Mouse (Mus musculus): ENCODE measurements at regions not wholly inside any gene's neighbourhood (a gene's known extent, or its start where the extent isn't known, plus 50 kb on each side); places are given as distances from the start of the nearest gene placed in this dataset.

DNA sequence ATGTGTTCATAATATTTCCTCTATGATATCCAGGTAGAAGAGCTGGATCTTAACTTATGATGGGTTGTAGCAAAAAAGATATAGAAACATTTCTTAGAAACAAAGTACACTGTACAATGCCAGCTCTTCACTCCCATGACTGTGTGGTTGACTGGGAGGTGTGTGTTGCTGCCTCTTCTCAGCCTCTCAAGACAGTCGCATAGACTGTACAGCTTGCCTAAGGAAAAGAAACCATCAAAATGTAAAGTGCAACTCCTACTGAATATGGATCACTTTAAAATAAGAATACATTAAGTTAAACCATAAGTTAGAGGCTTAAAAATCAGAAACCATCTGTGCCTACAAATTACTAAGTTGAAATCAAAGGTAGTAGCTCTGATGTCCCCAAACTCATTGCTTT lies 125.5 kb upstream of the P3h2 start:
- H3K27ac ChIP-seq = no peak overlapping the region
- H3K4me2 ChIP-seq = no peak overlapping the region
- no peak for ATAC-seq (ENCODE audit: low FRiP score)
- no peak overlapping the region for H3K9ac ChIP-seq
- H3K9me3 ChIP-seq = no peaks in the 10 kb centered on the region
- H3K4me3 ChIP-seq (replicated peaks) = no peak overlapping the region
- no peaks in the 10 kb centered on the region for H3K36me3 ChIP-seq (replicated peaks)
- H3K27me3 ChIP-seq = no peaks in the 10 kb centered on the region
- no peaks in the 10 kb centered on the region for H3K4me1 ChIP-seq
- WGBS = 97% methylated on average over 1 of the region's 1 CpGs

DNA sequence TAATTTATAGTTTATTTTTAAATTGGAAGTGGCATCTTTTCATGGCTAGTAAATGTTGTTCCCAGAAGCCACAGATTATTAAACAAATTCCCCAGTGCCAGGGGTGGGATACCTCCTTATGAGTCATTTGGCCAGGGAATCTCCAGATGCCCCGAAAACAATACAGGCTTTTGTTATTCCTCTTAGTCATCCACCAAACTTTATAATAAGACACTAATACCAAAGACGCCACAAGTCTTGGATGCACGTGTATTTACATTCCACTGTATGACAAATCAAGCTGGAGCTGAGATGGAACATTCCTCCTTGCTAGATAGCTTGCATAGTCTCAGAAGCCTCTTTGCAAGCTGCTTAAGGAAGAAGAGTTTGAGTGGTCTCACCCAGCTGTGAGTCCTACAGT lies 105.8 kb upstream of the P3h2 start:
- H3K27ac ChIP-seq = no peak overlapping the region
- no peaks in the 10 kb centered on the region for H3K27me3 ChIP-seq
- no peak overlapping the region for H3K4me3 ChIP-seq (replicated peaks)
- no peak for ATAC-seq (ENCODE audit: low FRiP score)
- no peak overlapping the region for H3K4me2 ChIP-seq
- 84% methylated on average over 3 of the region's 3 CpGs for WGBS
- H3K36me3 ChIP-seq (replicated peaks) = no peaks in the 10 kb centered on the region
- H3K9ac ChIP-seq = no peak overlapping the region
- H3K4me1 ChIP-seq = no peaks in the 10 kb centered on the region
- no peaks in the 10 kb centered on the region for H3K9me3 ChIP-seq

DNA sequence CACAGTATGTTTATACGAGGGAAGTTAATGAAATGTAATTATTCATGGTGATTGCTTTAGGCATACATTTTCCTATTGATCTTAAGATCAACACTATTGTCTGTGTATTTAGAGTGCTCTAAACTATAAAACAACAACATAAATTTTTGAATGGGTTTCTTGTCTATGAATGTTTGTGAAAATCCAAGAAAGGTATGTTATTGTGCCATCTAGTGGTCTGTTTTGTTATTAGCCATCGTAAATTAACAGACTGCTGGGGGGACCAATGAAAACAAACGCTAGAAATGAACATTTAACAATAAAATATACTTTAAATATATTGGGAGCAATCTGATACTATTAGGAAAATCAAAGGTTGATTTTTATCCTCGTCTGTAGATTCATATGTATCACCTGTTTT lies 93.5 kb upstream of the P3h2 start:
- Histone ChIP-seq H3K4me3 (replicated peaks) (no peak overlapping the region), H3K27me3 (no peaks in the 10 kb centered on the region), H3K4me2 (no peak overlapping the region), H3K36me3 (replicated peaks) (no peaks in the 10 kb centered on the region), H3K27ac (no peak overlapping the region), H3K9ac (no peak overlapping the region), H3K9me3 (no peaks in the 10 kb centered on the region), H3K4me1 (no peaks in the 10 kb centered on the region)
- WGBS = 20% methylated on average over 4 of the region's 4 CpGs
- ATAC-seq (ENCODE audit: low FRiP score) = no peak

DNA sequence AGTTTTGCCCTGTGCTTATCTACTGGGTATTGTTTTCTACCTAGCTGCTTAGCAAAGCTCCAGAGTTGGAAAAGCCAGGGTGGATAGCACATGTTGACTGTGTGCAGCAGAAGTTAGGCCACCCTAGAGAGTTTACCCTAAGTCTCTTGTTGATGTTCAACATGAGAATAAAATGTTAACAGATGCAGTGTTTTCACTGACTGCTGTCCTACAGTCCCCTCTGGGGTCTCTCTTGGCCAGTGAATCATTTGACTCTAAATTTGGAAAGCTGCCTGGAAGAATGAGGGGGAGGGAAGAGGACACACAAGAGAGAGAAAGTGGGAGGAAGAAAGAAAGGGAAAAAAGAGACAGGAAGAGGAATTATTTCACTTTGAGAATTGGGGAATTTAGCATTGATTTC lies 90.8 kb upstream of the P3h2 start:
- no peaks in the 10 kb centered on the region for H3K4me1 ChIP-seq
- no peak overlapping the region for H3K9ac ChIP-seq
- ATAC-seq (ENCODE audit: low FRiP score) = no peak
- no peak overlapping the region for H3K4me3 ChIP-seq (replicated peaks)
- no peak overlapping the region for H3K27ac ChIP-seq
- no peaks in the 10 kb centered on the region for H3K27me3 ChIP-seq
- no peaks in the 10 kb centered on the region for H3K36me3 ChIP-seq (replicated peaks)
- no peak overlapping the region for H3K4me2 ChIP-seq
- no peaks in the 10 kb centered on the region for H3K9me3 ChIP-seq

DNA sequence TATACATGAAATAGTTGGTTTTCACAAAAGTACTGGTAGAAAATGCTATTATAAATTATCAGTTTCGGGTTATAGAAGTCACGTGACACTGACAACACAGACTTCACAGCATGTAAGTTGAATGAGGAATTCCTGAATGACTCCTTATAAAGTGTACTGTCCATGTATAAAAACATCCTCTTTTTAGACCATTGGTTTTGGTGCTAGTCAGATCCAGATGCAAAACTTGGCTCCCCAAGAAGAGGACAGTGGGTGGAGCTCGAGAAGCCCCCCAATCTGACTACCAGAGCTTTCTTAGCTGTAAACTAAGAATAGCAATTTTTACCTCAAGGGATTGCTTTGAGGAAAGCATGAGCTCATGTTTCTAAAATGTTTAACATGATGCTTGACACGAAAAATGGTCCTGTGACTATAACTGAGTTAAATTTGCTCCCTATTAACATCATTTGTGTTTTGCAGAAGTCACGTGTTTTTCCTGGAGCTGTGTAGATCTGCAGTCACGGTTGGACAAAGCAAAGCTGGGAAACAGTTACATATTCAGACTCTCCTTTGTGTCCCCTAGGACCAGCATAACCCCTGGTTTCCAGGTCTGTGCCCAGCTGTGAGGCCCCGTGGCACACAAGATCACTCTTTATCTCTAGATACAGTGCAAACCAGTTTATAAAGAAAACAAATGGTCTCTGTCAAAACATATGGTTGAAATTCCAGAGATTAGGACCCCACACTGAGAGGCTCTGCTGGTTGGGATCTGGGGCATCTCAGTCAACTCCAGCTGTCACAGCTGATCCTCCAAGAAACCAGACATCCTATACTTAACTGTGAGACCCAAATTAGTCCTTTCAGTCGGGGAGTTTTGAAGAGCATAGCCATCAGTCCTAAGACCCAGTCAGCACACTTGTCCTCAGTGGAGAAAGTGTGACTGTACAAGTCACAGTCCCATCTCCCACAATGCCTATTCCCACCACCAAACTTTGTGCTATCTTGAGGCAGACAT lies 80.0 kb upstream of the P3h2 start:
- no peak overlapping the region for H3K27ac ChIP-seq
- 55% methylated on average over 8 of the region's 8 CpGs for WGBS

DNA sequence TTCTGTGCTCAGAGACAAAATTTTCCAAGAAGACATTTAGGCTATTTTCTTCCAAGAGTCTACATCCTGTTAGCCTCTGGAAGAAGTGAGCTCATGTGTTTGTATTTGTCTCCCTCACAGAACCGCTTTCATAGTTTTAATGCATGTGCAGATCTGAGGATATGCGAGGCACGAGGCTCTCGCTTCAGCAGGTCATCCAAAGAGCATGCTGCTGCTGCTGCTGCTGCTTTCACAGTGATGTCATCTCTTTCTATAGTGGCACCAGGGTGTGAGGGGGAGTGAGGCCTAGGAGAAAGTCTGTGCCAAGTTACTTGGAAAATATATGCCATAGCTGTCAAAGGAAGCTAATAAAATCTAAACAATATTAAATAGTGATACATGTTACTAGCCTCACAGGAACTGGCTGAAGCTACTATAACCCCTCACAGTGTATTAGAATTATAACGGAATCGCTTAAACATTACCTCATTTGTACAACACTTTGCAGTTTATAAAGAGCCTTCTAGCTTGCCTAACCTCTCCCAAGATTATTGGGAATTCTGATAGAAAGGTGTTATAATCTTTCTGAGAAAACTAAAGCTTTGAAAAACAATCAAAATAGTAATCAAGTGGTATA lies 79.2 kb upstream of the P3h2 start:
- Histone ChIP-seq H3K4me3 (replicated peaks) (no peak overlapping the region), H3K27me3 (no peaks in the 10 kb centered on the region), H3K9ac (no peak overlapping the region), H3K27ac (no peak overlapping the region), H3K4me1 (0 out of 2 replicates have a peak, but pooled peaks cover 3% of the 10 kb centered on the region), H3K36me3 (replicated peaks) (no peaks in the 10 kb centered on the region), H3K4me2 (no peak overlapping the region), H3K9me3 (no peaks in the 10 kb centered on the region)
- peak; percentile 68; the same call in 1 of the 2 replicates for ATAC-seq (ENCODE audit: low FRiP score)
- 59% methylated on average over 6 of the region's 6 CpGs for WGBS

More for the DNA sequence above, 80.0 kb upstream of the P3h2 start:
- ATAC-seq (ENCODE audit: low FRiP score) = no peak
- Histone ChIP-seq H3K4me1 (0 out of 2 replicates have a peak, but pooled peaks cover 3% of the 10 kb centered on the region), H3K4me2 (no peak overlapping the region), H3K4me3 (replicated peaks) (no peak overlapping the region), H3K9me3 (no peaks in the 10 kb centered on the region), H3K36me3 (replicated peaks) (no peaks in the 10 kb centered on the region), H3K9ac (no peak overlapping the region), H3K27me3 (no peaks in the 10 kb centered on the region)

DNA sequence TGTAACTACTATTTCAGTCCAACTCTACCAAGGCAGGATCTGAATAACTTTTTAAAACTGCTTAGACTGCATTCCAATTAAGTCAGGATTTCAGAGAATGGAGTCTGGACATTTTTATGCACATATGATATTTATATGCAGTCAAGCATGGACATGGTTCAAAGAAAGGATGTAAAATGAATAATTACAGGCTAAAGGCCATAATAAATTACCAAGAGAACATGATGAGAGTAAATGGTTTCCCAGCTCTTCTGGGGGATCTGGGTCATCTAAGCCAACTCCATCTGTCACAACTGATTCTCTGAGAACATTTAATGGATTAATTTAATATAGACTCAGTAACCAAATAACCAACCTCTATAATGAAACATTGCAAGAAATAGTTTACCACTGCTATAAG lies 77.9 kb upstream of the P3h2 start:
- no peaks in the 10 kb centered on the region for H3K9me3 ChIP-seq
- H3K27me3 ChIP-seq = no peaks in the 10 kb centered on the region
- no peak overlapping the region for H3K4me2 ChIP-seq
- no peak overlapping the region for H3K27ac ChIP-seq
- H3K4me3 ChIP-seq (replicated peaks) = no peak overlapping the region
- no peaks in the 10 kb centered on the region for H3K36me3 ChIP-seq (replicated peaks)
- 0 out of 2 replicates have a peak, but pooled peaks cover 3% of the 10 kb centered on the region for H3K4me1 ChIP-seq
- no peak overlapping the region for H3K9ac ChIP-seq
- ATAC-seq (ENCODE audit: low FRiP score) = no peak

DNA sequence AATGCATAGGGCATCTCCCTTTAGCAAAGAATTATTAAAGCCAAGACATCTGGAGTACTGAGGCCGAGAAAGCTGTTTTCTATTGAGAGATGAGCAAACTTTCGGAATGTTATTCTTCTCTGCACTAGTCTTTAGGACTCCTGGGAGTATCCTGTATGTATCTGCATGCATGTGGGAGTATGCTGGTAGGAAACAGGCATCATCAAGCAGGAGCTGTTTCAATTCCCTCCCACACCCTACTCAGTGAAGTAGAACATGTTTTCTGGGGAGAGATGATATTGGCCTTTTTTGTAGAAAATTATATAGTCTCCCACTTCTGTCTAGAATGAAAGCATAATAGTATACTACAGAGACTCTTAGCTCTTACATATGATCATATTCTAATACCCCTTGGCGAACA lies 76.1 kb upstream of the P3h2 start:
- ATAC-seq (ENCODE audit: low FRiP score) = no peak
- WGBS = 83% methylated on average over 3 of the region's 3 CpGs
- Histone ChIP-seq H3K27ac (no peak overlapping the region), H3K4me1 (0 out of 2 replicates have a peak, but pooled peaks cover 3% of the 10 kb centered on the region), H3K36me3 (replicated peaks) (no peaks in the 10 kb centered on the region), H3K4me3 (replicated peaks) (no peak overlapping the region), H3K9ac (no peak overlapping the region), H3K4me2 (no peak overlapping the region), H3K9me3 (no peaks in the 10 kb centered on the region), H3K27me3 (no peaks in the 10 kb centered on the region)

DNA sequence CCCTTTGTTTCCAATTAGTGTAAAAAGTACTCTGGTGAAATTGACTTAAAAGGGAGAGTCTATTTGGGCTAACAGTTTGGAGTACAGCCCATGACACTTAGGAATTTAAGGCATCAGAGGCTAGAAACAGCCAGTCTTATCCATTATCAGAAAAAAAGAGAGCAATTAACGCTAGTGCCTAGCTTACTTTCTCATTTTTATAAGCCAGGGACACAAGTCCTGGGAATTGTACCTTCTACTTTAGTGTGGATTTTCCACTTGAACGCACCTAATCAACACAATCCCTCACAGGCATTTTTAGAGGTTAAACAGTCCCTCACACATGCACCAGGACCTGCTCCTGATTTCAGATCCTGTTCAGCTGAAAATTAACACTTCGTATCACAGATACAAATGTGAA lies 65.9 kb upstream of the P3h2 start:
- Histone ChIP-seq H3K27me3 (no peaks in the 10 kb centered on the region), H3K9me3 (no peaks in the 10 kb centered on the region), H3K9ac (no peak overlapping the region), H3K4me1 (0 out of 2 replicates have a peak, but pooled peaks cover 5% of the 10 kb centered on the region), H3K27ac (no peak overlapping the region), H3K36me3 (replicated peaks) (no peaks in the 10 kb centered on the region), H3K4me3 (replicated peaks) (no peak overlapping the region), H3K4me2 (no peak overlapping the region)
- ATAC-seq (ENCODE audit: low FRiP score) = peak; percentile 75; the same call in 1 of the 2 replicates
- 16% methylated on average over 3 of the region's 3 CpGs for WGBS

DNA sequence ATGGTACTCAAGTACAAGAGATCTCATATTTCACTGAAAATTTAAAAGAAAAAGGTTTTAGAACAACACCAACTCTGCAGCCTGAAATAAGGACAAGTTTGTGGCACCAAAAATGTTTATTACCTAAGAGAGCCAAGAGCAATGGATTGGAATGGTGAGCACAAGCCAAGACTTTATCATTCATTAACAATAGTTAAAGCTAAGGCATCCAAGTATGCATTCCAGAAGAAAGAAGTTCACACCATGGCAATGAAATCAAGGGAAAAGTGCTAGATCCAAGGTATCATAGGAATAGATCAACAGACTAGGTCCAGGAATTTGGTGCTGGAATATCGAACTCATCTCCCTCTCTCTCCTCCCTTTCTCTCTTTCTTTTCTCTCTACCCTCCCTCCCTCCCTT lies 63.8 kb upstream of the P3h2 start:
- 0 out of 2 replicates have a peak, but pooled peaks cover 5% of the 10 kb centered on the region for H3K4me1 ChIP-seq
- whole genome bisulfite sequencing = 83% methylated on average over 1 of the region's 1 CpGs
- H3K9me3 ChIP-seq = no peaks in the 10 kb centered on the region
- H3K36me3 ChIP-seq (replicated peaks) = no peaks in the 10 kb centered on the region
- ATAC-seq (ENCODE audit: low FRiP score) = no peak
- H3K27ac ChIP-seq = no peak overlapping the region
- H3K4me3 ChIP-seq (replicated peaks) = no peak overlapping the region
- H3K27me3 ChIP-seq = no peaks in the 10 kb centered on the region
- no peak overlapping the region for H3K9ac ChIP-seq
- H3K4me2 ChIP-seq = no peak overlapping the region

DNA sequence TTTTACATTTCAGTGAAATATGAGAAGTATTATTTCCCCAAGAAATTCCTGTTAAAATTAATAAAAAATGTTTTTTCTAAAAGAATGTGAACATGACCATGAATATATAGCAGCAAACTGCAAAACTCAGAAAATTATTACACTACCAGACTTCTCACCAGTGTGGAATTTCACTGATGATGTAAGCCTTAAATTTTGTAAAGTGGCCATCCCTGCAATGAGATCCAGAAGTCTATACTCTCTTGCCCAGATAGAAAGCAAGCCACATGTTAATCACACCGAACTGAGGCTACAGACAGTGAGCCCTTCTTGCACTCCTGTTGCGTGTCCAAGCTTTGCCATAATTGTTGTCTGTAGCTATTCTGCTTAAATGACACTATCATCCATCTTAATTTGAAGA lies 62.6 kb upstream of the P3h2 start:
- no peak for ATAC-seq (ENCODE audit: low FRiP score)
- no peak overlapping the region for H3K27ac ChIP-seq
- H3K4me3 ChIP-seq (replicated peaks) = no peak overlapping the region
- no peak overlapping the region for H3K4me2 ChIP-seq
- H3K36me3 ChIP-seq (replicated peaks) = no peaks in the 10 kb centered on the region
- 97% methylated on average over 2 of the region's 2 CpGs for whole genome bisulfite sequencing
- no peak overlapping the region for H3K9ac ChIP-seq
- H3K9me3 ChIP-seq = no peaks in the 10 kb centered on the region
- 0 out of 2 replicates have a peak, but pooled peaks cover 5% of the 10 kb centered on the region for H3K4me1 ChIP-seq
- H3K27me3 ChIP-seq = no peaks in the 10 kb centered on the region

DNA sequence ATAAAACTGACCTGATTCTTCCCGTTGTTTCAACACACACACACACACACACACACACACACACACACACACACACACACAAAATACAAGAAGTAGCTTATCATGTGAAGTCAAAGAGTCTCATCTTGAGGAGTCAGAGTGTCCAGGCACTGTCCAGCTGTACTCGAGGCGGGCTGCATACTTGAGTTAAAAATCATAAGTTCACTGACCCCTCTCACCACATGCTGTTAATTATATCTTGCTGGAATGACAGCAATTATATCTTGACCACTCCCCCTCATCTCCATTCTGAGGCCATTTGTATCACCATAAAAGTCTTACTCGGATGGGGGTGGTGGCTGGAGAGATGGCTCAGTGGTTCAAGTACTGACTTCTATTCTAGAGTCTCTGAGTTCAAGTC lies 58.5 kb upstream of the P3h2 start:
- 60% methylated on average over 4 of the region's 4 CpGs for WGBS
- Histone ChIP-seq H3K4me3 (replicated peaks) (no peak overlapping the region), H3K9me3 (no peaks in the 10 kb centered on the region), H3K4me1 (no peaks in the 10 kb centered on the region), H3K4me2 (no peak overlapping the region), H3K36me3 (replicated peaks) (no peaks in the 10 kb centered on the region), H3K27ac (no peak overlapping the region), H3K27me3 (no peaks in the 10 kb centered on the region), H3K9ac (no peak overlapping the region)
- no peak for ATAC-seq (ENCODE audit: low FRiP score)

DNA sequence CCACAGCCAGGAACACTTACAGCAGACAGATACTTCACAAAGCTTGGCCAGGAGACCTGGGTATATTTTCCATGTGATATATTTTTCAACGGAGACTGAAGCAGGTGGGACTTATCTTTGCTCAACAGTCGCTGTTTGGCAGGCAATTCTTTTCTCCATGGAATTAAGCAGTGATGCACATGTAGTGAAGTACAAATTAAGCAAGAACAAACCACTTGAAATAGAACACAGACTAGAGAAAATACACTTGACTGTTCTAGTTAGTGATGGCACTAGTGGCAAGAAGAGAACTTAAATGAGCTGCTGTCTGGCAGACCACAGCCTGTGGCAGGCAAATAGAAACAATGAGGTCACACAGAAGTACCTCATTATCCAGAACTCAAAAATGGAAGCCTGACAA lies 57.8 kb upstream of the P3h2 start:
- H3K4me2 ChIP-seq = no peak overlapping the region
- no peak overlapping the region for H3K27ac ChIP-seq
- H3K4me1 ChIP-seq = no peaks in the 10 kb centered on the region
- H3K4me3 ChIP-seq (replicated peaks) = no peak overlapping the region
- H3K27me3 ChIP-seq = no peaks in the 10 kb centered on the region
- ATAC-seq (ENCODE audit: low FRiP score) = no peak
- no peaks in the 10 kb centered on the region for H3K9me3 ChIP-seq
- WGBS = 88% methylated on average over 2 of the region's 2 CpGs
- no peaks in the 10 kb centered on the region for H3K36me3 ChIP-seq (replicated peaks)
- H3K9ac ChIP-seq = no peak overlapping the region
